Mouse (Mus musculus): ENCODE data around the gene Marc1. TPM values are rescaled to one million over a fixed set of nuclear protein-coding genes. Genes with fewer than 3 reads are reported as not detected.

Gene Marc1
- total RNA-seq (2021), result under 1 TPM in 1 of 2 experiments, not detected in 1; 0.14 TPM

- DNase-seq, result no peak
Observed at GRCm38 (mm10) chr1:184810780-184811575, at the start of gene Marc1. Marc1 (minus strand) TSS chr1:184811313.

GRCm38 (mm10) chr1:184860276-184860675 is 49.2 kb upstream of the Marc1 start:
- DNase-seq, result no peak

- no peak for DNase-seq
Observed at GRCm38 (mm10) chr1:184858253-184858652, 47.1 kb upstream of the Marc1 start.

DNA sequence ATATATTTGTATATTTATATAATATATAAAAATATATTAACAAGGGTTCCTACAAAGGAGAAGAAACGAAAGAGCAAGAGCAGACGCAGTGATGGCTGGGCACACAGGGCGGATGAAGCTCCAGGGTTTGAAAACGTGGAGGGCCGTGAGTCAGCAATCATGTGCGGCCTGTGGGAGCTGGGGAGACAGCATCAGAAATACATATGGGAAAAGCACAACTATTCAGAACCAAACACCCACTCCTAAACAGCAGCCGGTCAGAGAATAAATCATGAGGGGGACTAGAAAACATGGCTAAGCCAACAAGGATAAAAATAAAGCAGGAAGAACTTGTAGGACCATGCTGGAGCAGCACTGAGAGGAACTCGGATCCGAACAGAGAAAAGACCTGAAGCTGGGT is 46.1 kb upstream of the Marc1 start:
- no peak for DNase-seq

DNA sequence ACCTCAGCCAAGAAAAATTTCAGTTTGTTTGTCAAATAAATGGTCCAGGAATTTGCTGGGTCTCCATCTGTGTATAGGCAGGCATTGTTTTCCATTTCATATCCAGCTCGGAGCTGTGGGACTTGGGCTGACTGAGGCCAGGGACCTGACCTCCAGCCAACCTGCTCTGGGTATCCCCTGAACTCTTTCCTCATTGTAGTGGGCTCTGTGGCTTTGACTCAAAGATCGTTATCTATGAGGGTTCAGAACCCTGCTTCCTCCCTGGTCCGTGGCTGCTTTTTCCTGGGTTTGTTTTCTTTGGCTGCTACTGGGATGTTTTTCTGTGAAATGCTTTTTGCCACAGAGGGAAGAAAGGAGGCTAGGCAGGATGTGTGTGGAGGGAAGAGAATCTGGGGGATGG is 42.8 kb upstream of the Marc1 start:
- DNase-seq, result no peak

- DNase-seq, result peak; percentile 88
Observed at GRCm38 (mm10) chr1:184853339-184853738, 42.2 kb upstream of the Marc1 start.

DNA sequence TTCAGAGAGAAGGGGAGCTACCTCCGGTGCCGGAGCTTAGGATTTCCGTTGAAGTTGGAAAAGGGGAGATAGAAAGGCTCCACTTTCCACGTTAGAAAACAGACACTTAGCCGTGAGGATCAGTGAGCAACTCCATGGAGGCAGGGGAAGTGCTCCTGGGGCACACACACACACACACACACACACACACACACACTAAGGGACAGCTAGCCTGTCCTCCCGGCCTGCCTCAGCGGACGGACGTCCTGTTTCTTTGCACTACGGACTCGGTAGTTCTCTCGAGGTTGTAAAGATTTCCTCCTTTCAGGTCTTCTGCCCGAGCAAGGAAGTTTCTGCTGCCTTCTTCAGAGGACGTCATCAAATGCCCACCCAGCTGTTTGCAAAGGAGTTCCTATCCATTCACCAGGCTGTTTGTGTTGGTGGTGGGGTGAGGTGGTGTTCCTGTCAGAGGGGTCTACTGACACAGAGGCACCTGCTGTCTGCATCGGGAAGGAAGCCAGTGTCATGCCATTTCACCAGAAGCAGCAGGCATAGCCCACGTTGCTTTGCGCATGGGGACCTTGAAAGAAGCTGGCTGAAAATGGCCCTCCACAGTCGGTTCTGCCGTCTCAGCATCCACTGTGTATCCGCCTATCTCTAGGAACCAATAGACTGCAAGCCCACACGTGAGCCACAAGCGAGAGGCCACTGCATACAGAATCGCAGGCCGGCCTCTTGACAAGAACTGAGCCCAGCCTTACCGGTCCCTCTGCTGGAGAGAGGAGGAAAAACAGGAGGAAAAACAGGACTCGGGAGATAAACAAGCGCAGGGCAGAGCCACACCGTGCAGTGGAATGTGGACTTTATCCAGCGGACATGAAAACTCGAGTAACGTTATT is 40.9 kb upstream of the Marc1 start:
- peak; percentile 86 for DNase-seq

DNA sequence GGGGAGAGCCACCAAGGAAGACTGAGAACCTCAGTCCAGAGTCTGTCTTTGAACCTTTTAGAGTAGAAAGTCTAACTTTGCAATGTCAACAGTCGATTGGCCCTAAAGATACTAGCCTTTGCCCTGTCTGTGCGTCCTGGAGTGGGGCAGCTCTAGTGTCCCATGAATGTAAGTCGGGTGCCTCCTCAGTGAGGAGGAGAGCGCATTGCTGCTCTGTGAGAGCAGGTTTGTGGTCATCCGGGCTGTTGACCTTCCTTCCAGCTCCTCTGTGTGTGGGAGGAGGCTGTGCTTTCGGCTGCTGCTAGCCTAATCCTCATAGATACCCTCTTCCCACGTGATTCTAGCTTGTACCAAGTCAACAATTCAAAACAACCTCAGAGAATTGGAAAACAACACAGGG is 40.1 kb upstream of the Marc1 start:
- no peak for DNase-seq

GRCm38 (mm10) chr1:184846973-184847372 is 35.9 kb upstream of the Marc1 start:
- DNase-seq, result no peak

- no peak for DNase-seq
Observed at GRCm38 (mm10) chr1:184846092-184846750, 35.1 kb upstream of the Marc1 start, which contains the start of gene Marc2. Marc2 (minus strand) TSS chr1:184846451.

DNA sequence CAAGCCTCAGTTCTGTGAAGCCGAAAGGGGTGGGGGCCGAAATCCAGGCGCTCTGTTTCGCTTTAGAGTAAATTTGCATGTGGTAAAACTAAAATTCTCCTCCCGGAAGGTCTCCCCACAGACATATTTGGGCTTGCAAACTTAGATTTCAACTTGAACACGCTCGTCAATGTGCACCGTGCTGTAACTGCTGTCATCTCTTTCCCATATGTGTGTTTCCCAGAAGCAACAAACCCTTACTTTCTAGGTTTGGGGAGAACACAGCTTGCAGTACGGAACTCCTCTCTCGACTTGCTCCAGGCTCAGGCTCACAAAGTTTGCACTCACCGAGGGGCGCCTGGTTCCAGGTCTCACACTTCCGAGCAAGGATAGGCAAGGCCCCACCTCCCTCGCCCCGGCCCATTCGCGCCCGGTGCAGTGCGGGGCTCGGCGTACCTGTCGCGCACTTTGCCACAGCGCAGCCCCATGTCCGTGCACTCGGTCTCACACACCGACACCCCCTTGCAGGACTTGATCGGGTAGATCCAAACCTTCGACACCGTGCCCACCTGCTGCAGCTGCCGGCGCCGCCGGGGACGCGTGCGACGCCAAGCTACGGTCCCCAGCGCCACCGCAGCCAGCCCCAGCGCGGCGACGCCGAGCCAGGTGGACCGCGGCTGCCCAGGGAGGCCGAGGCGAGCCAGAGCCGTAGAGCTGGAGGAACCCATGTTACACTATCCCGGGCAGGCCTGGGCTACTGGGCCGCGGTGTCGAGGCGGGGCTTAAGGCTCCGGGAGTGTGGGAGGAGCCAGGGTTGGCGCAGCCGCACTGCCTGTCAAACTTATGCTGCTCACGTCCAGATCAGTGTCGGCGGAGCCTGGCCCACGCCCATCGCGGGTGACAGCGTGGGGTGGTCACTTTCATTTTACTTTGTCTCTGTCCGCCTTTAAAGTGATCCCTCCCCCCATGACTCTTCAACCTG is 34.3 kb upstream of the Marc1 start:
- peak; percentile 93 for DNase-seq

GRCm38 (mm10) chr1:184844326-184845066 is 33.4 kb upstream of the Marc1 start:
- peak; percentile 62 for DNase-seq

- no peak for DNase-seq
Observed at GRCm38 (mm10) chr1:184837649-184838048, 26.5 kb upstream of the Marc1 start.

DNA sequence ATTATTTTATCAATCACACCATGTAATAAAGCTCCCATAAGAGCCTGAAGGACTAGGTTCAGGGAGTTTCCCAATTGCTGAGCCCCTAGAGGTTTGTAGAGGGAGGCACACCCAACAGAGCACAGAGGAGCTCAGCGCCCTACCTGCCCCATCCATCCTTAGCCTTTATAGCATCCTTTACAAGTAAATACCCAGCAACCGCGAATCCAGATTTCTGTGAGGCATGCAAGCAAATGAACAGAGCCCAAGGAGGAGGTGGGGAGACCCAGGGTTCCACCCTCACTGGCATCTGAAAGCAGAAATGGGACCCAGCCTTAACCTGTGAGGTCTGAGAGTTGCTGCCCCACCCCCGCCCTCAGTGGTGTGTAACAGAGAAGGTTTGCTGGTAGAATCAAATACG is 25.2 kb upstream of the Marc1 start:
- no peak for DNase-seq

DNA sequence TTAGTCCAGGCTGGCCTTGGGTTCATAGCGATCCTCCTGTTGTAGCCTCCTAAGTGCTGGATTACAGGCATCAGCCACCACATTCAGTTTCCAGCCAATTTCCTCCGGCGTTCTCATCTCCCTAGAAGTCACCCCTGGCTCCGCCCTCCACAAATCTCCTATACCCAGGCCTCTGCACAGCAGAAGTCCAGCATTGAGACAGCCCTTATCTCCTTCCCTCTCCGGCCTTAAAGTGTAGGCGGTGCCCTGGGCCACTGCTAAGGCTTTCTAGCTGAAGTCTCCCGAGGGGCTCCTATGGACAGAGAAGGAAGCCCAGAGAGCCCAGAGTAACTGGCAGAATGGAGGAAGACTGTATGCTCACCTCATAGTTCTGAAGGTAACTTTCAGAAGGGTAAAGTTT is 22.4 kb upstream of the Marc1 start:
- no peak for DNase-seq

DNA sequence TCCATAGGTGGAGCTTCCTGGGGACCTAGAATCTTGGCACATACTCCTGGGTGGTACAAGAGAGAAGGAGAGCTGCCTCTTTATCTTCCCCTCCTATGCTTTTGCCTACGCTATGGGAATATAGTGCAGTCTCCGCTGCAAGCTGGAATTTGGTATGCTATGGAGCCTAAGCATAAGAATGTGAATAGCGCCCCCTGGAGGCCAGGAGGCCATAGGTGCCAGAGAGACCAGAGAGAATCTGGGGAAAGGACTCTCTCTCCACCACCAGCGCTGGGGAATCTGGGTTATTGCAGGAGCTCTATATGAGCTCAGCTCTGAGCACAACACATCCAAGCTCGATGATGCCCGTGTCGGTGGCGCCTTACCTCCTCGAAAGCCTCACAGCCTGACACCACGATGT is 21.1 kb upstream of the Marc1 start:
- DNase-seq, result no peak

GRCm38 (mm10) chr1:184829897-184830296 is 18.8 kb upstream of the Marc1 start:
- DNase-seq, result no peak

- DNase-seq, result no peak
Observed at GRCm38 (mm10) chr1:184827175-184827701, 16.1 kb upstream of the Marc1 start.

DNA sequence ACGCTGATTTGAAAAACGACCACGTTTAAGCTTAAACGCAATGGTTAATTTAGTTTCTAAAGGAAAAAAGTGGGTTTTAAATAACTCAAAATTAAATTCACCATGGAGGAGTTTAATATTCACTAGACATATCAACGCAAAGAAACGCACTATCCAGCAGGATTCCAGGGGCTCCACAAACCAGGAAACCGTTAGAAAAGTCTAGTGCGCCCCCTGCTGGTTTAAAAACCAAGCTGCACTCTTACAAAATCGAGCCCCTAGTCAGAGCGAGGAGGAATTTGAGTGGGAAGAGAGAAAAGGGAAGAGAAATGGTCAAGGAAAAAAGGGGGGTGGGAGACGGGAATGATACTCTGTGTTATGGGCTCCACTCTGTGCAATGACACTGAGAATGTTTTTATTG is 14.0 kb upstream of the Marc1 start:
- DNase-seq, result peak; percentile 58

- peak; percentile 97 for DNase-seq
Observed at GRCm38 (mm10) chr1:184824439-184824851, 13.3 kb upstream of the Marc1 start.

DNA sequence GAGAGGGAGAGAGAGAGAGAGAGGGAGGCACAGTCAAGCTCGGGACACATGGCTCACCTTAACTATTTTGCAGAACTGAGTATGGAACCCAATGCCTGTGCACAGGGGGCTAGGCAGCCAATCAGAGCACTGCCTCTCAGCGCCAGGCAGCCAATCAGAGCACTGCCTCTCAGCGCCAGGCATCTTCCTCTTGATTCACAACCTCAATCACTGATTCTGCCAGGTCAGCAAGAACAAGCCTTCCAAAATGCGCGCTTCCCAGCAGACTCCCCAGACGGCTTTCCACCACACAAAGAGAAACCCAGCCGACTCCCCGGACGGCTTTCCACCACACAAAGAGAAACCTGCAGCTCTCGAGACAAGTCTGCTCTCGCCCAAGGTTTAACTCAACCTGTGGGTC is 11.6 kb upstream of the Marc1 start:
- peak; percentile 30 for DNase-seq

All from heart, postnatal 4 days (tissue).